Mouse (Mus musculus) brain, embryonic 14.5 days (tissue): ENCODE data around the gene Hk1.

Experiments
- CTCF ChIP-seq: fragments of 200-500 bp; IDR thresholded peaks from 2 replicates; pipeline ENCODE4 v1.5.1; 2012; ENCODE audit warnings: inconsistent platforms, mild to moderate bottlenecking, moderate library complexity, borderline replicate concordance; ENCODE audit not compliant: insufficient read depth, insufficient read length; ENCODE audit errors: extremely low read depth
- POLR2A ChIP-seq: fragments of 200-500 bp; IDR thresholded peaks from 2 replicates; pipeline ENCODE4 v1.6.1; 2012; ENCODE audit warnings: mild to moderate bottlenecking, inconsistent platforms, borderline replicate concordance; ENCODE audit not compliant: poor library complexity, insufficient read depth, insufficient read length, severe bottlenecking; ENCODE audit errors: extremely low read depth

GRCm38 (mm10) chr10:62422255-62422654 lies 42.5 kb upstream of the Hk1 start, which contains the start of gene Hkdc1:
- no peak for TF ChIP-seq CTCF
- TF ChIP-seq POLR2A = no peak
